Mouse (Mus musculus): ENCODE measurements at regions not wholly inside any gene's neighbourhood (a gene's known extent, or its start where the extent isn't known, plus 50 kb on each side); places are given as distances from the start of the nearest gene placed in this dataset.

DNA sequence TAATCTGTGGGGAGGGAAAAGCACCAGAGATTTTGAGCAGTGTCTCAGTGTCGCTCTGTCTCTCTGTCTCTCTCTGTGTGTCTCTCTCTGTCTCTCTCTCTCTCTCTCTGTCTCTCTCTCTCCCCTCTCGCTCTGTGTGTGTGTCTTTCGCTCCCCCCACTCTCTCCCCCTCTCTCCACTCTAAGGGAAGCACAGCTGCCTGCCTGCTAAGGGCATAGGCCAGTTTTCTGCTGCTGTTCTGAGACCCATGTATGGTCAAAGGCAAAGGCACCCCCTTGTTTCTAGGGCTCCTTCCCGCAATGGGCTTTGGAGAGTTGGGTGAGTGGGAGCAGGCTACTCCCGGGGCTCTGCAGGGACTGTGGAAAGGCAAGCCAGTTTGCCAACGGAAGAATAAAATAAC is 192.2 kb downstream of the Lmo4 start:
- DNase-seq (ENCODE audit: low spot score), result no peak

- DNase-seq (ENCODE audit: low spot score), result no peak
These were observed 192.8 kb downstream of the Lmo4 start for GRCm38 (mm10) chr3:144012173-144012572.

DNA sequence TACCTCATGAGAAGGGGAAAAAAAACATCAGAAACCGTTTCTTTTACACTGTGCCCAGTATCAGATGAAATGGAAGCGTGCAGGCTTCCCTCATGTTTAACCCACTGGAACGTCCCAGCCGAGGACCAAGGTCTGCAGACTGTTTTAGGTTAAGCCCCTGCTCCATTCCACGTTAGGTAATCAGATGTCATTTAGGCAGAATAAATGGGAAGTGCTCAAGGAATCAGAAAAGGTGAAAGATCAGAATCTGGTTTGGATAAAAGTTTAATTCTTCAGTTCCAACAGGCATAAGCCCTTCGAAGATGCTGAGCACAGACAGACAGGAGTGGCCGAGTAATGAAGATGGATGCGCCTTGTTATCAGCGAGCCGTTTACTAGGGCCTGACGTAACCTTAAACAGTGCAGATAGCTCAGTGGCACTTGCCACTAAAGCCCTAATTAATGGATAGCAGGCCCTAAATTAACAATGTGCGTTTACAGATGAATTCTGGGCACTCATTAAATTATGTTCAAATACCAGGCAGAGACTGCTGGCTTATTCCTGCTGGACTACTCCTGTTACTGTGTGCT is 193.5 kb downstream of the Lmo4 start:
- DNase-seq (ENCODE audit: low spot score), result no peak

GRCm38 (mm10) chr3:144010558-144010957 is 194.5 kb downstream of the Lmo4 start:
- no peak for DNase-seq (ENCODE audit: low spot score)

DNA sequence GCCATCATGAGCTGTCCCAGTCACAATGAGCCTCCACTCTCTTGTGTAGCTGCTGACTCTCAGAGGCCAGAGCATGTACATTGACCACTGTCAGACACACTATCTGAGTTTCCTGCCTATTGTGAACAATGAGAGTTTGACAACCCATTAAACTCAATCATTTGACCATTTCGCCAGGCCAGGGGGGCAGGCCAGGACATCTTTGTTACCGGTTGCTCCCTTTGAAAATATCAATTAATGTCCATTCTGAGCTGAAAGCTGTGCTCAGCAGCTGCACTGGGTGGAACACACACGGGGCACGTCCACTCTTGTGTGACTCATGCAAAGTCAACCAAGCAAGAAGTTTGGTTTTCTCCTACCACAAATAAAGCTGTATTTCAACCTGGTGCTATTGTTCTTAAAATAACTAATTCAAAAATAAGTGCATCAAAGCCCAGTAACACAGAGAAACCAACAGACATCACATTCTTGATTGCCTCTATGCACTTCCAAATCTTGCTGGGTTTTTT is 197.9 kb downstream of the Lmo4 start:
- no peak for DNase-seq (ENCODE audit: low spot score)

- DNase-seq (ENCODE audit: low spot score), result no peak
These were observed 207.1 kb downstream of the Lmo4 start for GRCm38 (mm10) chr3:143997909-143998308.

GRCm38 (mm10) chr3:143995045-143995444 is 210.0 kb downstream of the Lmo4 start:
- DNase-seq (ENCODE audit: low spot score), result no peak

DNA sequence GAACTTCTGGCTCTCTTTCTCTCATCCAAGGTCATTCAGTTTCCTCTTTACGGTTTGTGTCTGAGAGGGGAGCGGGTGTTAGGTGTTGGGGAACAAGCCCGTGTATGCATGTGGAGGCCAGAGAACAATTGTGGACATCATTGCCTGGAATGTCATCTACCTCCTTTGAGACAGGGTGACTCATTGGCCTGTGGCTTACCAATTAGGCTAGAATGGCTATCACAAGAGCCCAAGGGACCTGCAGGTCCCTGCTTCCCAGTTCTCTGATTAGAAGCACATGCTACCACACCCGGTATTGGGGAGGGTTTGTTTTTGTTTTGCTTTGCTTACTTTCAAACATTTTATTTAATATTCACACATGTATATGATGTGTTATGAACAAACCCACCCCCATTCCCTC is 216.0 kb downstream of the Lmo4 start:
- no peak for DNase-seq (ENCODE audit: low spot score)

GRCm38 (mm10) chr3:143988037-143988436 is 217.0 kb downstream of the Lmo4 start:
- DNase-seq (ENCODE audit: low spot score), result no peak

GRCm38 (mm10) chr3:143986798-143987197 is 218.2 kb downstream of the Lmo4 start:
- no peak for DNase-seq (ENCODE audit: low spot score)

DNA sequence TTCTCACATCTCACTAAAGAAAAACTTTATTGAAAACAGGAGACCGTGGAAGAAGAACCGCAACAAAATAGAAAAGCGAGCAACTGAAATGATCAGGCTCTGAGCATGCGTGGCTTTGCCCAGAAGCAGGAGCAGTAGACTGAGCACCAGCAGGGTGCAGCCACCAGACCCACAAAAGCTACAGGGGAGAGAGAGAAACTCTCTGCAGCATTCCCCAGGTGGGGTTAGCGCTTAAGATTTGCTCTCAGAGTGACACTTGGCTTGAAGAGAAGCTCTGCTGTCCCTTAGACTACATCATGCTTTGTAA is 218.9 kb downstream of the Lmo4 start:
- no peak for DNase-seq (ENCODE audit: low spot score)

DNA sequence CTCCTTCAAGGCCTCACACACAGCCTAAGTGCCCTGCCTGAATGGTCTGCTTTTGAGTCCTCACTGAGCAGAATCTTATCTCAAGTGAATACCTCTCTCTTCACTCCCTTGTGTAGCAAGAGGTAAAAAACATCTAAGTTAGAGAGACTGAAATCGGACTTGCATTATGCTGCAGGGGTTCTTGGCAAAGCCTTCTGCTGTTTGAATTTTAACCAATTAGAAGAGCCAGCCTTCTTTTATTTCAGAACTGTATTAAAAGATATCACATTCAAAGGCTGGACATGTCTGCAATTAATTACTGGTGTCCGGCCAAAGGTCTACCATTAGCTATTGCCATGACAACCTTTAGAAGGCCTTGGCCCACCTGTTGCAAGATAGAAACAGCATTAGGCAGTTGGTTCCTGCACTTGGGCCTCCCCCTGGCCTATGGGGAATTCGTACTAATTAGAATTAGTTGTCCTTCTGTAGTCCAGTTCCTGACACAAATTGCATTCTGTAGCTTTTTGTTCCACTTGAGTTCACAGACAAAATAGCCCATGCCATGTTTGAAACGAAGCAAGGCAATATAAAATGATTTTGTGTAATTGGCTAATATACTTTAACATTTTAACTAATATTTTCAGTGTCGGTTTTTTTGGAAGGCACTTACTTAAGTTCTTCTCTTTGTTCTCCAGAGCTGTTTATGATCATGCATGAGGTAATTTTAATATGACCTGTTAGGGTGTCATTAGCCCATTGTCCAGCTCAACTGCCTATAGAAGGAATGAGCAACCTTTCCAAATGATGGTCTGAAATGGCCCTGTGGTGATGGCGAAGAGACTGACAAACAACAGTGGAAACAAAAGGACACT is 219.4 kb downstream of the Lmo4 start:
- no peak for DNase-seq (ENCODE audit: low spot score)

- DNase-seq (ENCODE audit: low spot score), result no peak
These were observed 226.3 kb downstream of the Lmo4 start for GRCm38 (mm10) chr3:143978703-143979102.

DNA sequence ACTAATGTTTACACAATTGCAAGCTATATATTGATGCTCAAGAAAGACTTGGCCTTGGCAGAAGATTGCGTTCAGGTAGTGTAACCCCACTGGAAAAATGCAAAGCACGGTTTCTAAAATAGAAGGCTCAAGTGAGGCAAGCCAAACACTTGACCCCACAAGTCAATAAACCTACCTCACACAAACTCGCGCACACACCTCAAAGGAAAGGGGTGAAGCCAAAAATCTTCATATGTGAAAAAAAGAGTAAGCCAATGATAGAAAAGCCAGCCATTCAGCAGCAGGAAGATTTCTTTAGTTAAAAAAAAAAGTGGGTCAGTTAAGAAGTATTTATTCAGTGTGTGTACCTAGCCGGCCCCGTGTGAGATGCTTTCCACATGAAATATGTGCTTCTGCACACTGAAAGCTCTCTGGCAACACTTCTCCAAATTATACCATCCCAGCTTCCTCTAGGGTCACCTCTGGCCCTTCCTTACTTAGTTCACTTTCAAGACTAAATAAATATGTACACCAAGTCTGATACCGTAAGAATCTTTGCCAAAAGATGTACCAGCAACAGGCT is 227.1 kb downstream of the Lmo4 start:
- no peak for DNase-seq (ENCODE audit: low spot score)

GRCm38 (mm10) chr3:143973582-143973981 is 231.4 kb downstream of the Lmo4 start:
- DNase-seq (ENCODE audit: low spot score), result no peak

- no peak for DNase-seq (ENCODE audit: low spot score)
These were observed 232.7 kb downstream of the Lmo4 start for GRCm38 (mm10) chr3:143972351-143972750.

- DNase-seq (ENCODE audit: low spot score), result no peak
These were observed 234.2 kb downstream of the Lmo4 start for GRCm38 (mm10) chr3:143970771-143971170.

DNA sequence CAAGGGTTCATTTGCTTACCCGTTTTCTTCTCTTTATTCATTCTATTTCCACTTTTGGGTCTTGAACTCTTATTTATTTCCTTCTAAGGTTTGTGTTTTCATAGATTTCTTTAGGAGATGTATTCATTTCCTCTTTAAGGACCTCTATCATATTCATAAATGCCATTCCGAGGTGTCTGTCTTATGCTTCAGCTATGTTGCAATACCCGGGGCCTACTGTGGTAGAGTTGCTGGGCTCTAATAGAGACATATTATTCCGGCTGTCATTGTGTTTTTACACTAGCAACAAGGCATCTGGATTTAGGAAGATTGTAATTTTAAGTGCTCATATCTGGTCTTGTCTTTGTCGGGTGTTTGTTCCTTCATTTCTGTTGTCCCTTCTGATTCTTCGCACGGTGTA is 249.5 kb downstream of the Lmo4 start:
- DNase-seq (ENCODE audit: low spot score), result no peak

GRCm38 (mm10) chr3:143954822-143955221 is 250.2 kb downstream of the Lmo4 start:
- DNase-seq (ENCODE audit: low spot score), result no peak

DNA sequence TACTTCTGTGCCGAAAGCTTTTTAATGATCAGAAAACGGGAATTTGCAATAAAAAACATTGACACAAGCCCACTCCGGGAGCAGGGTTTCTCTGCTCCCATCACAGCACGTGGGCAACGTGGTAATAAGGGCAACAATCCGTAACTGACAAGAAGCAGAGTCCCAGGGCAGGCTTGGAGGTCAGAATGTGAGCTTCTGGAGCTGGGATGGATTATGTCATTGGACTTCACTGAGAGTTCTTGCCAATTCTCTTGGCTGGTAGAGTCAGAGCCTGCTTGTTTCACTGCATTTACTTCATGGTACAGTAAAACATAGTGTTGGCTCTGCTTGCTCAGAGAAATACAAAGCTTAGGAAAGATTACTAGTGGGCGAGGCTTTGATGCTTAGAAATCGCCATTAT is 252.7 kb downstream of the Lmo4 start:
- no peak for DNase-seq (ENCODE audit: low spot score)

GRCm38 (mm10) chr3:143949656-143950055 is 255.4 kb downstream of the Lmo4 start:
- DNase-seq (ENCODE audit: low spot score), result no peak

- DNase-seq (ENCODE audit: low spot score), result peak; percentile 4
These were observed 255.9 kb downstream of the Lmo4 start for GRCm38 (mm10) chr3:143949026-143949637.

DNA sequence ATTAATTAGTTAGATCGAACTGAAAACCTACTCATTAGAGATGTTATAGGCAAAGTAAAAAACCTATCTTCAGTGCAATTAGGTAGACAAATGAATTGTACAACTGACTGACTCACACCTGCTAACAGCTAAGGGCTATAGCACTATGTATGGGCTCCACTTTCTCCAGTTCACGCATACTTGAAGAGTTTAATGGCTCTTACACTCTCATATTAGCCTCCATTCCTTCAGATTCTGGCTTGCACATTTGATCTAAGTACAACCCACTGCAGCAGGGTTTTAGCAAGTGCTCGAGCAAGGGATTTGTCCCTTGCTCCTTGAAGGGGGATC is 257.1 kb downstream of the Lmo4 start:
- DNase-seq (ENCODE audit: low spot score), result no peak
